Mouse (Mus musculus): Measurements from ENCODE around the gene Rb1.

Gene Rb1

DNA sequence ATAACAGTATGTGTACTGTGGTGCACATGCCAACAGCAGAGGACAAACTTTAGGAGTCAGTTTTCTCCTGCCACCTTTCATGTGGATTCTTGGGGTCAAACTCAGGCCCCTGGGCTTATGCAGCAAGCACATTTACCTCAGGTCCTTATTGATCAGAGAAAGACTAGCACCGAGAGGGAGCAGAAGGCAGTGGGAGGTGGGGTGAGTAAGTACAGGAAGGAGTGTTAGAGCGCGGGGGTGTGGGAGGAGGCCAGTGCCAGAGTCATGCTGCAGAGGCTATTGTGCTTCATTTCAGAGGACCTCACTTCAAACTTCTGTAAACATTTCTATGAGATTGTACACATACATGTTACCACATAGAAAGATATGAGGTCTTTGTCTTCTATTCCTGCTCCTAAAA is 124.2 kb downstream of the Rb1 start:
- DNase-seq: no peak

DNA sequence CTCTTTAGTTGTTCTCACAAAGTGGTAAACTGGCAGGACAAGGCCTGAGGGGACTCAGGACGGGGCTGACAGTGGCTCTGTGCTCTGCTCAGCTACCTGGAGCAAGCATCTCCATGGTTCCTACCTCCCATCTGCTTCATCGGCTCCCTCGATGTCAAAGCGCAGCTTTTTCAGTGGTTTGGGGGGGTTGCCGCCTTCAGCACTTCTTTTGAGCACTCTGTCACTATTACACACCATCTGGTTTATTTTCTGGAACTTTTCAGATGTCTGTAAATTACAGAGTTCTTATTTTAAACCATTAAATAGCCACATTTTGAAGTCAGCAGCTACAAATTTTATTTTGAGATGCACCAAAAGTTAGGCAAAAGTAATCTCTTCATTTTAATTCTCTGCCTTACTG is 126.6 kb downstream of the Rb1 start:
- no peak for DNase-seq

DNA sequence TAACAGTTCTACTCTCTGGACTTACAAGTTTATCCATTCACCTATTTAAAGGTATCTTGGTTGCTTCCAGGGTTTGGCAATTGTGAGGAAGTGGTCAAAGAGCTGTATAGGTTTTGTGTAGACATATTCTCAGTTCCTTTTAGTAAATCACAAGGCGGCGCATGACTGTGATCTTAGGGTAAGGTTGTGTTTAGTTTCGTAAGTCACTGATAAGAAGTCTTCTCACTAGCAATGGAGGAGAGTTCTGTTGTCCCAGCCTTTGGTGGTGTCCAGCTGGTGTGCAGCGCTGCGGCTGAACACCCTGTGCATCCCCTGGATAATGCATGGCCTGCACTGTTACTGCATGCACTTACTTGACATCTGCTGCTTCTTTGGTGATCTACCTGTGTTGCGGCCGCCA is 138.7 kb downstream of the Rb1 start:
- DNase-seq: no peak

DNA sequence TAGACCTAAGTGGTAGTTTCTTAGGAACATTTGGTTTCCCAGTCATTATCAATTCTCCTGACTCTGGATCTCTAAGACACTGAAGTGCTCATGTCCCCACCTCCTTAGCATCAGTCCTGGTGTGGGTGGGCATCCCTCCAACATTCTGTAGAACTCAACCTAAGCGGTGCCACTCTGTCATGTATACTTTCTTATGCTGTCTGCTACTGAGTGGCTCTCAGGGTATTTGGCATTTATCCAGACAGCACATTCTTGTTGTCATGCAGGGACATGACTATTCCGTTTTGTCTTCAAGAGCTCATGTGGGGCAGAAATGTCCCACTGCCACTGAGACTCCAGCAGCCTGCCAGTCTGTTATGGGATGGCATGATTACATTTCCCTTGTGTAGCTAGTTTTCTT is 144.5 kb downstream of the Rb1 start:
- no peak for DNase-seq

DNA sequence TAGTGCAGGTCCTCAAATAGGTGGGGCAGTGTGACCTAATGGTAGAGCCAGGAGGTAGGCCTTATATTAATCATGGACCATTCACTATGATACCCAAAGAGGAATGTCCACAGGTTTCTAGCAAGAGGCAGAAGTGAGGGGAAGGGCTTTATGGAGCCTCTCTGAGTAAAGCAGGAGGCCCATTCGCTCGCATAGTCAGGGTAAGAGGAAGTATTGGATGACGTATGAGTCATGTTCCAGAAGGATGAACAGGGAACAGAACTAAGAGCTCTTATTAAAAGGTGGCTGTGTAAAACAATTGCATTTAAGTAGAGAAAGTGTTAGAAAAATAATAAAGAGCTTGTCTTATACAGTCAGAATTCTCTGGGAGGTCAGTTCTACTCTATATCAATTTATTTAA is 145.0 kb downstream of the Rb1 start:
- DNase-seq: no peak

DNA sequence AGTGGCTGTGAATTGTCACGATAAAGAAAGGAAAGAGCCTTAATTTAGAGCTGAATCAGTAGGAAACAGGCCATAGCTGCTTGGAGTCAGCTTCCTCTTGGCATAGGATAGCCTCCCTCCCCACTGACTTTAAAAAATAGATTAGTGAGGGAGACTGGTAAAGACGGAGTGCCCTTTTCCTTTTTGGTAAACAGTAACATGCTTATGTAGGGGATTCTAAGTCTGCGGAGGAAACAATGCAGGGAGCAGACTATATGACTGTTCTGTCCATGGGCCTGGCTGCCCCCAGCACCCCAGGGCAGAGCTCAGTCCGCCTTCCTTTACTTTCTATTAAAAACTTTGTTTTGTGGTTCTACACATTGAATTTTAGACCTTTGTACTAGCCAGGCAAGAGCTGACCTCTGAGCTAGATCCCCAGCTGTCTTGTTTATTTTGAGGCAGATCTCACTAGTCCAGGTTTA is 146.4 kb downstream of the Rb1 start:
- DNase-seq: no peak

DNA sequence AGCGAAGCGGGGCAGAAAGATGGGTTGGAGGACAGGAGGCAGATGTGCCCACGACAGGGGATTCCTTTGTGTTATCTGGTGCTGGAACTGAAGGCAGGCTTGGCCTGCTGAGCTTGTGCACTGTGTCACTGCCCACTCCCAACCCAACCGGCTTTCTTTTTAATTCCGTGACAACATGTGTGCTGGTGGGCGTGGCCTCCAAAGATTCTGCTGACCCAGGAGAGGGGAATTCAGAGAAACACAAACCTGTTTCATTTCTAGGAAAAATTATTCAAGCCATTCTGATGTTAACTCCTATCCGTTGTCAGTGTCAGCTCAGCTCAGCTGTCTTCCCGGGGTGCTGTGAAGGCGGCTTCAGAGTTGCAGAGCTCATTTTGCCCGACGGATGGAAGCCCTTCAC is 147.7 kb downstream of the Rb1 start:
- no peak for DNase-seq

DNA sequence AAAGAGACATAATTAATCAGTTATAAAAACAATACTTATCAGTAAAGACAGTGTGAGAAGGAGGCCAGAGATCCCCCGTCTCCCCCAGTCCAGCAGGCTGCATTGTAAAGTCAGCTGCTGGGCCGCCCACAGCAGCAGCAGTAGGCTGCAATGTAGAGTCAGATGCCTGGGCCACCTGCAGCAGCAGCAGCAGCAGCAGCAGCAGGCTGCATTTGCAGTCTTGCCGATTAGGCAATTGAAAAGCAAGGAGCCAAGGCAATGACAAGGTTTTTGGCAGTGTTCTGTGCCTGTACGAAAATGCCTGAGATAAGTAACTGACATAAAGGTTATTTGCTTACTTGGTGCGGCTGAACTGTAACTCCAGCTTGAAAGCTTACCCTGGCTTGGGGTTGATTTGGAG is 149.4 kb downstream of the Rb1 start:
- no peak for DNase-seq

DNA sequence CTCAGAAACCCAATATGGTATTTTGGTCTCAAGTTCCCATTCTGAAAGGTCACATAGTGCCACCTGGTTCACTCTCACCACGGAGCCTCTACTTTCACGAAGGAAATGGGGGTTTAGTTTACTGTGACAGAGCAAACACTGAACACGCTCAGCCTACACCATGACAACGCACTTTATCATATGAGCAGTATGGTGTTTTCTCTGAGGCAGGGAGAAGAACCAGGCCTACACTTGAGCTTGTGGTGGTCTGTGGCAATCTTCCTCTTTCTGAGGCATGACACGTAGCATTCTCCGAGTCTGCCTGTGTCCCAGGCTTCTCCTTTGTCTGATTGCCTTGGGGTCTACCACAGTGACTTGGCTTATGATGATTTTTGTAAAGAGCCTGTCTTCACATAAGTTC is 149.8 kb downstream of the Rb1 start:
- no peak for DNase-seq

DNA sequence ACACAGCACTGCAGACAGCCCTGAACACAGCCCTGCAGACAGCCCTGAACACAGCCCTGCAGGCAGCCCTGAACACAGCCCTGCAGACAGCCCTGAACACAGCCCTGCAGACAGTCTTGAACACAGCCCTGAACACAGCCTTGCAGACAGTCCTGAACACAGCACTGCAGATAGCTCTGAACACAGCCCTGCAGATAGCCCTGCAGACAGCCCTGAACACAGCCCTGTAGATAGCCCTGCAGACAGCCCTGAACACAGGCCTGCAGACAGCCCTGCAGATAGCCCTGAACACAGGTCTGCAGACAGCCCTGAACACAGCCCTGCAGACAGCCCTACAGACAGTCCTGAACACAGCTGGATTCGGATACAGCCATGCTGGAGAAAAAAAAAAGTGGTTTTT is 150.6 kb downstream of the Rb1 start:
- no peak for DNase-seq

DNA sequence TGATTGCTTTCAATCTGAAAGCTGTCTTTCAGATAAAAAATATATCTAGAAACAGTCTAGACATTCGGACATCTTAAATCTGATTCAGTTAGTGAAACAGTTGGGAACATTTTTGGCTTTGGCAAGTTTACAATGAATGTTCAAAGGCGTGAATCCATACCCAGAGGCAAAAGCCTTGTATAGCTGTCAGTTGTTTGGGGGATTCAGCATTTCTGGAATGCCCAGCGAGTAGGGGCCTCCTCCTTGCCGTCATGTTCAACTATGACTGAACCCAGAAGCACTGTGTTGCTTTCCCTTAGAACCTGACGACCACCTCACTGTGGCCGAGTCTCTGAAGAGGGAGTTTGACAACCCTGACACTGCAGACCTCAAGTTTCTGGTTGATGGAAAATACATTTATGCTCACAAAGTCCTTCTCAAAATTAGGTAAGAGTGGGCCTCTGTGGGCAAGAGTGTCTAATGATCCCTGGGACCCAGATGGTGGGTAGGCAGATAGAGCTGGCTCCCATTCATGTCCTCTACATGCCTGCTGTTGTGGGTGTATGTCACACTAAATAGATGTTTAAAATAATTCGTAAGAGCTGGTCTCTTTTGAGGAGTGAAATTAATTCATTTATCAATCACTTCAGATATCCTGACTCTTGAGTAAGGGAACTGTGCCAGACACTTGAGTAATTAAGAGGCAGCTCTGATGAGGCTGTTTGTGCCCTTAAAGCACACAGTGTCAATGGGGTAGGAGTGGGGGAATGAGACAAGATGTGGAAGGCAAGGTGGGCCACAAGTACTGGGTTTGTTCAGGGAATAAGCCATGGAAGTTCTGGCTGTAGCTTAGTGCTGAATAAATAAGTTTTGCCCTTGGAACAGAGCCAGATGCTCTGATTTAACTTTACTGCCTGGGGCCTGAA is 151.3 kb downstream of the Rb1 start:
- no peak for DNase-seq

DNA sequence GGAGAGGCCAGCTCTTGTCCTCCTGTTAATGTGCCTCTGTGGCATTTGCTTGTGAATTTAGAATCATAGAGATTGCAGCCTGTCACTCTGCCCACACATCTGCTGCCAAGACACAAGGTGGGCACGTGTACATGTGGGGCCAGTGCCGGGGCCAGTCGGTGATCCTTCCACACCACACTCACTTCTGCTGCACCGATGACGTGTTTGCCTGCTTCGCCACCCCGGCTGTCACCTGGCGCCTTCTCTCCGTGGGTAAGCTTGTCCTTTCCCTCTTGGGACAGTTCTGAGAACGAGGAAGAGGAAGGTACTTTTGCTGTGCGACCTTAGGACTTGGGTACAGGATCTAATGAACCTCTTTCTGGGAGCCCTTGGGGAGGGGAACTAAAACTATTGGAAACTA is 152.0 kb downstream of the Rb1 start:
- no peak for DNase-seq

DNA sequence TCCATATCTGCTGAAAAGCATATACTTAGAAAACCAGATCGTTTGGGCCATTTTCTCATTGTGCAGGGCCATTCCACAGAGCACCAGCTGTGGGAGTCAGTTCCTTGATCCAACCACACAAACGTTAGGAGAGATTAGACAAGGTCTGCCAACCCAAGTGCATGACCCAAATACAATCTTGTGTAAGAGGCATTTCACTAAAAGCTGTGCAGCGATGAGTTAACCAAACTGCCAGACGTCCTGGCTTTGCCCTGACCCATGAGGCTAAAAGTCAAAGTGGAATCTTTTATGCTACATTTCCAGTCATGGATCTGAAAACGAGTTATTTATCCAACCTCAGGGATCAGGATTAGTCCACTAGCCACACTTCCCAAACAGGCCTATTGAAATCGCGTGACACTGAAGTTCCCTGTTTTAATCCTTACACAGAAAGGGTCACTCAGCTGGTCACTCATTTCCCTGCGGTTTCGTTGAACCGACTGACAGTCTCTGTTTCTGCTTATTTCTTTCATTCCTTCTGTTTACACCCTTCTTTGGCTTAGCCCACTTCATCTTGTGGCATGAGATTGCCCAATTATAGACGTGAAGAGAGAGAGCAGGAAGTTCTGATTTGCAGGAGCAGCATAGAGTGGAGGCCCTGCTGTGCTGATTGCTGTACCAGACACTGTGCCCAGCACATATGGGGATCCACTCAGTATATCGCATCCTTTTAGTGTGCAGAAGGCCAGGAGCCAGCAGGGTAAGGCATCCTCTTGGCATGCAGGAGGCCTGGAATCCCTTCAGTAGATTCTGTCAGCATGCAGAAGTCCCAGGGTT is 153.2 kb downstream of the Rb1 start:
- no peak for DNase-seq

DNA sequence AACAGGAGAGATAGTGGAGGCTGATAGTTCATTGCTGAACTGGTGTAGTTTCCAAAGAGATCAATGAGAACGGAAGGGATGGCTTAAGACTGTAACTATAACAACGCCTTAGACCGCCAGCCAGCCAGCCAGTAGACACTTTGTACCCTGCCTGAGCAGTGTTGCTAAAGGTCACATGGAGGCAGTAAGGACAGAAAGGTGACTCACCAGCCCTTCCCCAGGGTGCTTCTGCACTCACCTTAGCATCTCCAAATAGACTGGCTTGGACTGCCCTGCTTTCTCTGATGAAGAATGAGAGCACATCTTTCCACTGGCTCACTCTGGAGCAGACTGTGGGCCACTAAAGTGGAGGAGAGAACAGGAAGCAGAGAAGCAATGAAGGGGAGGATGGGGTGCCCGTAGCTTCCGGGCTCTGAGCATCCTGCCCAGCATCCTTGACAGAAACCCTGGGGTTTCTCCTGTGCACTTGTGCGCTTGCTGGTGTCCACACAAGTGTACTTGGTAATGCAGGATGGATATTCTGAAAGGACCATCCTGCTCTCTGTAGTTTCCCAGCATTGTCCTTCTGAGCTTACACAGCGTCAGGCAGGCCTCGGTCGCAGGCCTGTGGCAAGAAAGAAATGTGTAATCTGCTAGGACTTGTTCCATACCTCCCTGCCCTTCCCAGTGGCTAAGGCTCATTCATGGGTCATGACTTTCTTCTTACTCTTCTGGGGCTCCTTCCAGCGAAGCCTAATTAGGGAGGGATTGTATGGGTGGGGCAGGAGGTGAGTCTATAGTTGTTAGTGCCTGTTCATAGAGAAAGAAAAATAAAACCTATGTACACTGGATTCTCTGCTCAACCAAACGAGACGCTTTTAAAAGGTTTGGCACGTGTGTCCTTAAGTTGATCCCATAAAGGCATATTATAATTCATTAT is 155.4 kb downstream of the Rb1 start:
- no peak for DNase-seq

DNA sequence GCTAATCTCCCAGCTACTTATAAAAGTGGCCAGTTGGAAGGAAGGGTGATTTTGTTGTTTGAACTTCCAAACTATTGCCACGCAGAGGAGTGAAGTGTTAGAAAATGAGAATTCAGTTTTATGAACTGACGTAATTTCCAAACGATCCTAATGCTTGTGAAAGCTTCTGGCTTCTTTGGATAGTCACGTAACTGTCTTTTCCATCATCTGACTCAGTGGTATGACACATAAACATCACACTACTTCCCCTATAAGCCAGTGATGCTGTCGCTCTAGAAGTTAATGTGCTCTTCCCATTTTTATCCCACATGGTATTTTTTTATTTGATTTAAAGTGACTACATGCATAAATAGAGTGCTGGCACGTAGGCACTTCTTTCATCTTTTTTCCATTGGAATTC is 157.0 kb downstream of the Rb1 start:
- DNase-seq: no peak

DNA sequence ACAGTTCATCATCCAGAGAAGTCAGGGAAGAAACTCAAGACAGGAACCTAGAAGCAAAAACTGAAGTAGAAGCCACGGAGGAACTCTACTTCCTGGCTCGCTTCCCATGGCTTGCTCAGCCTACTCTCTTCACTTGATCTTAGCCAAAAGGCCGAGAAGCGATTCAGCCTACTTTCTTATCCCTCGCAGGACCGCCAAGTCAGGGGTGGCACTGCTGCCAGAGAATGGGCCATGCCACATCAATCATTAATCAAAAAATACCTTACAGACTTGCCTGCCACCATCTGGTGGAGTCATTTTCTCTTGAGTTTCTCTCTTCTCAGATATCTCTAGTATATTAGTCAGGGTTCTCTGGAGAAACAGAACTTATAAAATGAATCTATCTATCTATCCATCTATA is 160.5 kb downstream of the Rb1 start:
- DNase-seq: no peak

DNA sequence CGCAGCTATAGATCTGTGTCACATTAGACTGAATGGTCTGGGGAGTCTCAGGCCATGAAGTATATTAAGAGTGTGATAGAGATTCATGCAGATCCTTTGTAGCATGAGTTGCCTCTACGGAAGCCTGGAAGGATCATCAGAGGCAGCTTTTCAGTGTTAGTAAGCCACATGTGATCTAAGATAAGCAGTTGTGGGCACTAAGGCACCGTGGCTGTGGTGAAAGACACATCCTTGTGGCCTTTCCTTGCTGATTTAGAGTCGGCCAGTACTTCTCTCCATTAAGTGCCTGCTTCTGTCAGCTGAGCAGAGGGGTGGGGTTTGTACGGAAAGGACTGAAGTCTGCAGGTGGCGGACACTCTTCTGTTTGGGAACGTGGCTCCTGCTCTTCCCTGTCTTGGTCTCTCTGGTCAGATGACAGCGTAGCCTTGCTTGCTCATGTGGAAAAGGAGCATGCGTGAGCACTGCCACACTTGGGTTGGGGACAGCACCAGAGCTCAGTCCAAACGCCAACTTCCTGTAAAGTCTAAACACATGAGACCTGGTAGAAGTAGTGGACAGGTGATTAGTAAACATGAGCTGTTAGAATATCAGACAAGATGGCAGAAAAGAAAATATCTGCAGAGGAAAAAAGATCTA is 162.1 kb downstream of the Rb1 start:
- no peak for DNase-seq

DNA sequence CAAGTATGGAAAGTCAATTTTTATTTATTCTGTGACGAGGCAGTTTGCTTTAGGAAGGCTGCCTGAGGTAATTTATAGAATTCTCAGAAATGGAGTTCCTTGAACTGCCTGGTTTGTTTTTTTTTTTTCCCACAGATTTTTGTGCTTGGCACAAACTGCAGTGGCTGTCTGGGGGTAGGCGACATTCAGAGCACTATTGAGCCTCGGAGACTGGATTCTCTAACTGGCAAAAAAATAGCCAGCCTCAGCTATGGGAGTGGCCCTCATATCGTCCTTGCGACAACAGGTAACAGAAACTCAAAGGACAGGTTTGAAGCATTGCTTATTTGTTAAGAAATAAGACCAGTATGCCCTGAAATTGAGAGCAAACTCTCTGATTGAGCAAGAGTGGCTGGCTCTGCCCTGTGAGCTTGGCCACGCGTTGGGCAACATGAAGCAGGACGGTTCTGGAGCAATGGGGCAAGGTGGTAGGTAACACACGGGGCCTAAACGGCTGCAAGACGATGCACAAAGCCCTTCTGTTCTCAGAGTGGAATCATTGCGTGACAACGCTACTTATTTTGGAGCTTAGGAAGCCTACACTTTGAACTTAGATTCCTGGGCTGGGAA is 163.3 kb downstream of the Rb1 start:
- no peak for DNase-seq

DNA sequence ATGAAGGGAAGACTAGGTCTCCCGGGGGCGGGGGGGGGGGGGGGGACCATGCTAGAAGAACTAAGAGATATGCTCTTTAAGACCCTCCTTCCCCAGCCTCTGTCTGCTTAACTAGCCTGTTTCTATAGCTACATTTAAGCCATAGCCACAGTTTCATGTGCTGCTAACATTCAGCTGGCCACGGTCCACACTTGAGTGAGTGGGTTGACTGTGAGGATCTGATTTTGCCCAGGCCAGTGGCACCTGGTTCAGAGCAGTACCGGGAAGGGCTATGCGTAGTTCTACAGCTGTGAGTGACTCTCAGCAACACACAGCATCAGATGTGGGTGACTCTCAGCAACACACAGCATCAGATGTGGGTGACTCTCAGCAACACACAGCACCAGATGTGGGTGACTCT is 164.3 kb downstream of the Rb1 start:
- DNase-seq: peak; percentile 23

DNA sequence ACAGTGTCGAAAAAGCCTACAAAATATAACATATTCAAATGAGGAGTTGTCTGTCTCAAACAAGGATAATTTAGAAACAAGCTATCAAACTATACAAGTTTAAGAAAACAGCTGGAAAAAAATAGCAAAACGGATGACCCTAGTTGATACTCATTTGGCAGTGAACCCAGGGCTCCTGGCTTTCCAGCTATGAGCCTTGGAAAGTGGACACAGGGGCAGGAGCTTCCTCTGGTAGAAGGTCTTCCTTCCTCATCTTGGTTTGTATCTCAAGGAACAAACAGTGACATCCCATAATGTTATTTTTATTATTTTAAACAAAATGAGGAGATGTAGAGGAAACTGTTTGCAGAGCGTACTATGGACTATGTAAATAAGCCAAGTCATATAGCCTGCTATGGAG is 177.5 kb downstream of the Rb1 start:
- DNase-seq: no peak

DNA sequence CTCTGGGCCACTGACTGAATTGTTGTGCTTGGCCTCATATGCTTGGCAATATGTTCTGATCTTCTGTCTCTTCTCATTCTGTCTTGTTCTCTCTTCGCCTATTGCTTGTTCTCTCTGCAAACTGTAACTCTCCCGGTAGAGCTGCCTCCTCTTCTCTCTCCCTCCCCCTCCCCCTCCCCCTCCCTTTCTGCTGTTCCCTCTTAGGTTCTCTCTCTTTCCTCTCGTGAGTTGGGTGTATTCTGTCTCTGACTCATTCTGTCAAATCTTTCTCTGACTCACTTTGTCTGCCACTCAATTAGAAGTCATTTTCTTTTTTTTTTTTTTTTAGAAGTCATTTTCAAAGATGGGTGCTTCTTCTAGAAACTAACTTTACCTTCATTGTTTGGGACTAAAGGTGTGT is 178.9 kb downstream of the Rb1 start:
- DNase-seq: no peak

DNA sequence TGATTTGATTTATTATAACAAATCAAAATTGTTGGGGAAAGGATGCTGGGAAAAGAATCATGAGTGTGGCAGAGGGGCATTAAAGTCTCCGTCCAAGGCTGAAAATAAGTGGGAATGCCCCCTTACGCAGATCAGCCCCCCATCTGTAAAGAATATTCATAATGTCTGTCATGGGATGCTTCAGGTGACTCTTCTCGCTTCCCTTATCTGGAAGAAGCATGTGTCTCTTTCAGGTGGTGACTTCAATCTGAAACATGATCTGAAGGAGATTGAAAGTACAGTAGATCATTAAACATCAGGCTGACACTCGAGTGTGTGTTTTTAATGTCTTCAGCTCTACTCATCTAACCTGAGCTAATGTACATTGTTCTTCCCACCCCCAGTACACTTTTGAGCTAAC is 180.1 kb downstream of the Rb1 start:
- no peak for DNase-seq
